Mouse (Mus musculus) ES-E14 (cell line): Measurements from ENCODE around the gene Ak8. TPM values are rescaled to one million over a fixed set of nuclear protein-coding genes. Genes with fewer than 3 reads are reported as not detected.

ENCODE experiments used
- DNase-seq: peaks from one replicate; pipeline ENCODE4 v3.0.0-alpha.2; 2013; ENCODE audit warnings: low read depth, low spot score
- H3K27ac ChIP-seq: 2 replicates; pipeline ENCODE4 v1.5.1; 2012; ENCODE audit warnings: low read depth, mild to moderate bottlenecking, low read length, moderate library complexity, mixed read lengths; ENCODE audit not compliant: poor library complexity, insufficient read depth, severe bottlenecking
- H3K36me3 ChIP-seq: 2 replicates; pipeline ENCODE4 v1.6.1; 2012; ENCODE audit warnings: mild to moderate bottlenecking, low read length, moderate library complexity, mixed read lengths; ENCODE audit not compliant: control insufficient read depth, poor library complexity, insufficient read depth, severe bottlenecking
- H3K4me1 ChIP-seq, 2 experiments: fragments of 150-350 bp in 1 of 2; sonication (generic) in 1 of 2; 2 replicates each; pipeline ENCODE4 v1.6.1; 2012; ENCODE audit warnings: low read length in 2 of 2, mild to moderate bottlenecking in 1 of 2, mixed read lengths in 1 of 2; ENCODE audit not compliant: control insufficient read depth in 2 of 2, insufficient read depth in 2 of 2, poor library complexity in 1 of 2
- H3K4me3 ChIP-seq, 2 experiments: fragments of 150-350 bp in 1 of 2; sonication (generic) in 1 of 2; 2 replicates each; pipeline ENCODE4 v1.5.1; 2012; ENCODE audit warnings: low read length in 2 of 2, low read depth in 1 of 2, mild to moderate bottlenecking in 1 of 2, mixed read lengths in 1 of 2; ENCODE audit not compliant: insufficient read depth in 1 of 2, poor library complexity in 1 of 2, severe bottlenecking in 1 of 2
- H3K9ac ChIP-seq: 2 replicates; pipeline ENCODE4 v1.6.1; 2012; ENCODE audit warnings: low read depth, mild to moderate bottlenecking, low read length, mixed read lengths; ENCODE audit not compliant: poor library complexity, insufficient read depth, severe bottlenecking
- H3K9me3 ChIP-seq: fragments of 150-350 bp; sonication (generic); 2 replicates; pipeline ENCODE4 v1.6.1; 2012; ENCODE audit warnings: low read depth, mild to moderate bottlenecking, low read length; ENCODE audit not compliant: control insufficient read depth, insufficient read depth
- CHD2 ChIP-seq: IDR thresholded peaks from 2 replicates; pipeline ENCODE4 v1.6.1; 2014; ENCODE audit warnings: mild to moderate bottlenecking, low read depth, low read length, inconsistent platforms
- HCFC1 ChIP-seq: IDR thresholded peaks from 2 replicates; pipeline ENCODE4 v1.6.1; 2012; ENCODE audit warnings: low read length, inconsistent platforms, borderline replicate concordance; ENCODE audit not compliant: insufficient read depth
- MAFK ChIP-seq: IDR thresholded peaks from 2 replicates; pipeline ENCODE4 v1.6.1; 2014; ENCODE audit warnings: mild to moderate bottlenecking, low read depth, low read length, inconsistent platforms; ENCODE audit not compliant: insufficient read depth
- ZC3H11A ChIP-seq: IDR thresholded peaks from 2 replicates; pipeline ENCODE4 v1.6.1; 2012; ENCODE audit warnings: low read depth, mild to moderate bottlenecking, inconsistent platforms, low read length, borderline replicate concordance
- ZNF384 ChIP-seq: IDR thresholded peaks from 2 replicates; pipeline ENCODE4 v1.6.1; 2012; ENCODE audit warnings: low read depth, low read length, inconsistent platforms
- in situ Hi-C, 2 experiments: fragments of 600-800 bp; cut with MboI; formaldehyde crosslinking; loops; one replicate each; pipeline ENCODE4 v1.15.1; 2025; ENCODE audit warnings: low sequenced_read_pairs in 2 of 2, inconsistent platforms in 1 of 2; ENCODE audit not compliant: unreplicated experiment in 2 of 2
- total RNA-seq: library from RNA; depleted of rRNA; stranded (reverse); fragments of 300-350 nt; gene quantifications from 2 replicates; pipeline ENCODE4 v1.2.3, GENCODE M21; 2012

Ak8 gene
- total RNA-seq, 1 experiment, result 0.49 TPM

DNA sequence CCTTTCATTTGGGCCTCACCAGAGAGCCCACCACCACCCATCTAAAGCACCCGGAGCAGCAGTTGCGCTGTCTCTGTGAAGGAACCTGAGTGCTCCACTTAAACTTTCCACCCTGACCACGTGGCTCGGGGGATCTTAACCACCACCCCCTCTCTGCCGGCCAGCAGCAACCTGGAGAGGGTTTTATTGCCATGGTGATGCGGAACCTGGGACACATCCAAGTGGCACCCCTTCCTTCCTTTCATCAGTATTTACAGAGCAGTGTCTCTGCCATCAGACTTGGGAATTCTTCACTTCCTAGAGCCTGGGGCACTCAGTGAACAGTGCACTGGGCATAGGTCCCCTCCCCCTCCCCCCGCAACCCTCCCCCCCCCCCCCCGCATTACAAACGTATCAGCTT, 23.9 kb downstream of the Ak8 start:
- Histone ChIP-seq H3K36me3 (no peaks in the 10 kb centered on the region), H3K9ac (no peak overlapping the region), H3K4me3 (no peak overlapping the region), H3K27ac (no peak overlapping the region), H3K9me3 (no peaks in the 10 kb centered on the region), H3K4me1 (no peaks in the 10 kb centered on the region)
- in situ Hi-C loops, result no loop called here
- no peak for DNase-seq
- TF ChIP-seq MAFK (no peak), ZNF384 (no peak), CHD2 (no peak), ZC3H11A (no peak), HCFC1 (no peak)

DNA sequence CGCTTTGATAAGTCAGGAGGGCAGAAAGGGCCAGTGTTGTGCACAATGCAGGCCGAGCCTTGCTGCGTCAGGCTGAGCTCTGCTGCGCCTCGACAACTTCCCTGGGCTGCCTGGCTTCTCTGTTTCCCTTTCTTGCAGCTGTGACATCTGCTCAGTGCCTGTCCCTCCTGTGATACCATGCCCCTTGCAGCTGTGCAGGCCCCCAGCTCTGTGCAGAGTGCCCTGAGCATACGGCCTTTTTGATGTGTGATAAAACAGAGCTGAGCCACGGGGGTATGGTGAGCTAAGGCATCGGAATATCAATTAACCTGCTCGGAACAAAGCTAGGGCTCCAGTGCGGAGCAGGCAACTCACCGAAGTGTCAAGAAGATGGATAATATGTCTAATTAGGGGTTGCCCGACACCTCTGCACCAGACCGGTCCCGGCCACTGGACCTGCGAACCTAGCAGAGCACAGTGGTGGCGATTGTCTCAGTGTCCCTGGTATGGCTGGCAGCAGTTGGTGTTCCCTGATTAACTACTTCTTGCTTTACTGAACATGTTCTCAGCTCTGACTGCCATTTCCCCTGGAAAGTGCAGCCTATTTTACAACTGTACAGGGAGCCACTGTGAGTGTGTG, 27.9 kb downstream of the Ak8 start:
- DNase-seq, result no peak
- Histone ChIP-seq H3K4me1 (no peaks in the 10 kb centered on the region), H3K9ac (no peak overlapping the region), H3K36me3 (no peaks in the 10 kb centered on the region), H3K9me3 (no peaks in the 10 kb centered on the region), H3K27ac (no peak overlapping the region), H3K4me3 (no peak overlapping the region)
- in situ Hi-C loops, result no loop called here
- TF ChIP-seq HCFC1 (no peak), ZNF384 (no peak), MAFK (no peak), ZC3H11A (no peak), CHD2 (no peak)

DNA sequence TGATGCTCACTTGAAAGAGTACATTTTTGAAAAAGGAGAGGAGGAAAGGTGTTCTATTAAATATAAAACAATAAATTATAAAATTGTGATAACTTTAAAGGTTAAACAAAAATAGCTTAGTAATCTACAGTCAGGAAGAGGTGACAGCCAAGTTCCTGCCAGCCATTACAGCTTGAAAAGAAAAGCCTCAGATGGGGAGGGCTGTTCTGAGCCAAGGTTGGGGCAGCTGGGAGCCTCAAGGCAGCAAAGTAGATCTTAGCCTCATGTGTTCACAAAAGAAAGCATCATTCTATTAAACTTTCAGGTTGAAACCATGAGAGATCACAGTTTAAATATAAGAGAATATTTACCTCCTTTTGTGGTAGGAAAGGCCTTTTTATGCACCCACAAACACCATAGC, 30.7 kb downstream of the Ak8 start:
- no peaks in the 10 kb centered on the region for H3K36me3 ChIP-seq
- H3K4me3 ChIP-seq, result no peak overlapping the region
- in situ Hi-C loops, result no loop called here
- H3K9ac ChIP-seq, result no peak overlapping the region
- TF ChIP-seq ZNF384 (no peak), ZC3H11A (no peak), MAFK (no peak), HCFC1 (no peak)
- no peak for DNase-seq
- no peaks in the 10 kb centered on the region for H3K4me1 ChIP-seq
- H3K9me3 ChIP-seq, result no peaks in the 10 kb centered on the region
- no peak overlapping the region for H3K27ac ChIP-seq

DNA sequence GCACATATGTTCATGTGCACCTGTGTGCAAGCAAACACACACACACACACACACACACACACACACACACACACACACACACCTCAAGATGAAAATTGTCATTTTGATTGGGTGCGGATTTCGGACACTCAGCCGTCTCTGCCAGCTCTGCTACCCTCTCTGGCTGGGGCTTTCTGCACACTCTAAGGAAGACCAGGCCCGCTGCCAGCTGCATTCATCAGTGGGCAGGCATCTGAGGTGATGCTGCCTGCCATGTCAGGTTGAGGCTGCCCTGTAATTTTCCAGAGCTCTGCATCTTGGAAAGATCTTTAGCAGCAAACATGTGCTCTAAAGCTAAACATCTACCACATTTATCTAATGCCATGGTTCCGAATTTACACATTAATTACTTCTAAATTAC, 37.1 kb downstream of the Ak8 start:
- TF ChIP-seq ZNF384 (no peak), MAFK (no peak), CHD2 (no peak), ZC3H11A (no peak), HCFC1 (no peak)
- no peak overlapping the region for H3K4me3 ChIP-seq
- no peak overlapping the region for H3K9ac ChIP-seq
- in situ Hi-C loops, result no loop called here
- no peaks in the 10 kb centered on the region for H3K4me1 ChIP-seq
- no peaks in the 10 kb centered on the region for H3K9me3 ChIP-seq
- no peaks in the 10 kb centered on the region for H3K36me3 ChIP-seq
- H3K27ac ChIP-seq, result no peak overlapping the region
- no peak for DNase-seq

DNA sequence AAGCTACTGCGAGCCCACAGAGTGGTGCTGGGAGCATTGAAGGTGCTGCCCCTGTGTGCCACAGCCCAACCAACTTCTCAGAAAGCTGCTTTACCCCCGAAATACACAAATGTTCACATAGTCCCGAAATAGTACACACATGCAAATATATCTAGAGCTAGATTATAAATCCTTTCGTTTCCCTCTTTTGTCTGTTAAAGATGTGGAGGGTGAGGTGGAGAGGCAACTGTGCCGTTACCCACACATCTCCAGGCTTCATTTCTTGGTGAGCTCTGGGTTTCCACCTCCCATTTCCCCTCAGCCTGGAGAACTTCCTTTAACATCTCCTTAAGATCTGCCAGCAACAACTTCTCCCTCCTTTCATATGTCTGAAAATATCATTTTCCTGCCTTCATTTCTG, 40.2 kb downstream of the Ak8 start:
- H3K4me3 ChIP-seq, result no peak overlapping the region
- in situ Hi-C loops, result no loop called here

More for the DNA sequence above, 40.2 kb downstream of the Ak8 start:
- no peak overlapping the region for H3K27ac ChIP-seq
- no peak overlapping the region for H3K9ac ChIP-seq
- no peaks in the 10 kb centered on the region for H3K4me1 ChIP-seq
- no peaks in the 10 kb centered on the region for H3K36me3 ChIP-seq
- H3K9me3 ChIP-seq, result no peaks in the 10 kb centered on the region
- no peak for DNase-seq
- TF ChIP-seq CHD2, result no peak
- no peak for TF ChIP-seq MAFK
- no peak for TF ChIP-seq ZNF384
- TF ChIP-seq ZC3H11A, result no peak
- TF ChIP-seq HCFC1, result no peak
